Mouse (Mus musculus) intestine, postnatal 0 days (tissue): ENCODE data around the gene Esyt2. TPM values are rescaled to one million over a fixed set of nuclear protein-coding genes. Genes with fewer than 3 reads are reported as not detected.

Source experiments
- ATAC-seq: fragments of 200-750 bp; cut with Nextera tagmentation; 2 replicates; pipeline ENCODE4 v1.8.0; 2017; ENCODE audit warnings: mild to moderate bottlenecking, moderate TSS enrichment, moderate library complexity
- H3K27ac ChIP-seq: fragments of 300-500 bp; sonication (generic); 2 replicates; pipeline ENCODE4 v1.5.1; 2014; ENCODE audit warnings: mild to moderate bottlenecking, low read depth, low read length, moderate library complexity
- H3K27me3 ChIP-seq: fragments of 300-500 bp; sonication (generic); replicated peaks from 2 replicates; pipeline ENCODE4 v1.6.1; 2014; ENCODE audit warnings: low read length, mixed read lengths; ENCODE audit not compliant: control insufficient read depth, insufficient read depth
- H3K36me3 ChIP-seq: fragments of 300-500 bp; sonication (generic); 2 replicates; pipeline ENCODE4 v1.6.1; 2014; ENCODE audit warnings: mild to moderate bottlenecking, moderate library complexity; ENCODE audit not compliant: control insufficient read depth, insufficient read depth
- H3K4me1 ChIP-seq: fragments of 300-500 bp; sonication (generic); replicated peaks from 2 replicates; pipeline ENCODE4 v1.6.1; 2014; ENCODE audit warnings: antibody characterized with exemption, low read length, mixed read lengths; ENCODE audit not compliant: control insufficient read depth, insufficient read depth
- H3K4me2 ChIP-seq: fragments of 300-500 bp; sonication (generic); replicated peaks from 2 replicates; pipeline ENCODE4 v1.6.1; 2014; ENCODE audit warnings: low read depth, mild to moderate bottlenecking, moderate library complexity
- H3K4me3 ChIP-seq: fragments of 300-500 bp; sonication (generic); 2 replicates; pipeline ENCODE4 v1.5.1; 2014; ENCODE audit warnings: low read depth, low read length
- H3K9ac ChIP-seq: fragments of 300-500 bp; sonication (generic); 2 replicates; pipeline ENCODE4 v1.6.1; 2014; ENCODE audit warnings: mild to moderate bottlenecking, low read depth, low read length
- H3K9me3 ChIP-seq: fragments of 300-500 bp; sonication (generic); 2 replicates; pipeline ENCODE4 v1.6.1; 2016; ENCODE audit warnings: mixed run types; ENCODE audit not compliant: control insufficient read depth
- CTCF ChIP-seq: sonication (generic); IDR thresholded peaks from 2 replicates; pipeline ENCODE4 v1.5.1; 2016; ENCODE audit warnings: low read depth, mild to moderate bottlenecking, control low read depth, antibody characterized with exemption, moderate library complexity
- WGBS: fragments of 180-500 bp; shearing (Covaris S2); extraction: QIAGEN DNeasy Blood & Tissue Kit; methylation state at CpG from one replicate; pipeline ENCODE4 v1.1.7; 2014; 5-methylcytosine and 5-hydroxymethylcytosine counted together
- polyA plus RNA-seq: library from polyadenylated mRNA; unstranded; fragments of >200 nt; fragmentation: Nextera tagmentation; extraction: Ambion mirVana; gene quantifications from 2 replicates; pipeline ENCODE4 v1.2.1, GENCODE M21; 2015

Esyt2 gene
- polyA plus RNA-seq, 1 experiment from 2014 or later = 14.1 TPM

- Histone ChIP-seq H3K4me2 (peak overlapping the region; percentile 94), H3K4me3 (peak overlapping the region; percentile 90), H3K36me3 (no peaks in the 10 kb centered on the region), H3K27me3 (no peaks in the 10 kb centered on the region), H3K4me1 (no peaks in the 10 kb centered on the region), H3K27ac (no peak overlapping the region), H3K9ac (peak overlapping the region; percentile 81), H3K9me3 (no peaks in the 10 kb centered on the region)
- 5% methylated on average over 8 of the region's 8 CpGs for WGBS
- ATAC-seq = peak; percentile 10
- no peak for TF ChIP-seq CTCF
Measured at GRCm38 (mm10) chr12:116405836-116406155, 124.8 kb downstream of the Esyt2 start.

GRCm38 (mm10) chr12:116407883-116408282 lies 126.9 kb downstream of the Esyt2 start:
- WGBS = 94% methylated on average over 5 of the region's 5 CpGs

GRCm38 (mm10) chr12:116414941-116415340 lies 133.9 kb downstream of the Esyt2 start:
- H3K36me3 ChIP-seq = no peaks in the 10 kb centered on the region
- 90% methylated on average over 4 of the region's 4 CpGs for WGBS
- no peak overlapping the region for H3K4me3 ChIP-seq
- H3K9ac ChIP-seq = no peak overlapping the region
- no peak overlapping the region for H3K4me2 ChIP-seq
- H3K4me1 ChIP-seq = no peaks in the 10 kb centered on the region
- ATAC-seq = no peak
- no peak for TF ChIP-seq CTCF
- no peaks in the 10 kb centered on the region for H3K9me3 ChIP-seq
- no peaks in the 10 kb centered on the region for H3K27me3 ChIP-seq
- H3K27ac ChIP-seq = no peak overlapping the region

More at GRCm38 (mm10) chr12:116407883-116408282, 126.9 kb downstream of the Esyt2 start:
- H3K36me3 ChIP-seq = no peaks in the 10 kb centered on the region
- H3K27me3 ChIP-seq = no peaks in the 10 kb centered on the region
- ATAC-seq = no peak
- no peak overlapping the region for H3K9ac ChIP-seq
- H3K4me1 ChIP-seq = no peaks in the 10 kb centered on the region
- H3K27ac ChIP-seq = no peak overlapping the region
- no peak for TF ChIP-seq CTCF
- no peak overlapping the region for H3K4me2 ChIP-seq
- H3K4me3 ChIP-seq = no peak overlapping the region
- H3K9me3 ChIP-seq = no peaks in the 10 kb centered on the region

- H3K4me2 ChIP-seq = no peak overlapping the region
- no peak overlapping the region for H3K9ac ChIP-seq
- no peak overlapping the region for H3K4me3 ChIP-seq
- TF ChIP-seq CTCF = no peak
- ATAC-seq = no peak
- no peaks in the 10 kb centered on the region for H3K4me1 ChIP-seq
- no peaks in the 10 kb centered on the region for H3K36me3 ChIP-seq
- H3K27me3 ChIP-seq = no peaks in the 10 kb centered on the region
- H3K27ac ChIP-seq = no peak overlapping the region
- no peaks in the 10 kb centered on the region for H3K9me3 ChIP-seq
- WGBS = 91% methylated on average over 1 of the region's 1 CpGs
Measured at GRCm38 (mm10) chr12:116416514-116416913, 135.5 kb downstream of the Esyt2 start.

- 88% methylated on average over 2 of the region's 2 CpGs for WGBS
Measured at GRCm38 (mm10) chr12:116421656-116422055, 140.7 kb downstream of the Esyt2 start.

GRCm38 (mm10) chr12:116425392-116425791 lies 144.4 kb downstream of the Esyt2 start:
- no peak overlapping the region for H3K27ac ChIP-seq
- H3K9ac ChIP-seq = no peak overlapping the region
- H3K4me2 ChIP-seq = no peak overlapping the region
- H3K9me3 ChIP-seq = no peaks in the 10 kb centered on the region
- no peak for TF ChIP-seq CTCF
- H3K27me3 ChIP-seq = no peaks in the 10 kb centered on the region
- H3K4me1 ChIP-seq = no peaks in the 10 kb centered on the region
- WGBS = 89% methylated on average over 2 of the region's 2 CpGs
- H3K36me3 ChIP-seq = peaks cover 23% of the 10 kb centered on the region
- H3K4me3 ChIP-seq = no peak overlapping the region
- no peak for ATAC-seq

More at GRCm38 (mm10) chr12:116421656-116422055, 140.7 kb downstream of the Esyt2 start:
- ATAC-seq = no peak
- Histone ChIP-seq H3K9ac (no peak overlapping the region), H3K27me3 (no peaks in the 10 kb centered on the region), H3K36me3 (peaks cover 16% of the 10 kb centered on the region), H3K4me1 (no peaks in the 10 kb centered on the region), H3K27ac (no peak overlapping the region), H3K9me3 (no peaks in the 10 kb centered on the region), H3K4me3 (no peak overlapping the region), H3K4me2 (no peak overlapping the region)
- TF ChIP-seq CTCF = no peak

GRCm38 (mm10) chr12:116433742-116434141 lies 152.7 kb downstream of the Esyt2 start:
- H3K4me1 ChIP-seq = no peaks in the 10 kb centered on the region
- peaks cover 24% of the 10 kb centered on the region for H3K36me3 ChIP-seq
- no peak overlapping the region for H3K27ac ChIP-seq
- H3K9me3 ChIP-seq = no peaks in the 10 kb centered on the region
- no peak for ATAC-seq
- H3K27me3 ChIP-seq = no peaks in the 10 kb centered on the region
- no peak for TF ChIP-seq CTCF
- 92% methylated on average over 2 of the region's 2 CpGs for WGBS
- H3K9ac ChIP-seq = no peak overlapping the region
- H3K4me3 ChIP-seq = no peak overlapping the region
- H3K4me2 ChIP-seq = no peak overlapping the region
